Mouse (Mus musculus) liver, embryonic 12.5 days (tissue): ENCODE results near the gene Fgfr3. TPM values are rescaled to one million over a fixed set of nuclear protein-coding genes. Genes with fewer than 3 reads are reported as not detected.

Experiments used
- ATAC-seq: fragments of 200-750 bp; cut with Nextera tagmentation; 2 replicates; pipeline ENCODE4 v1.8.0; 2017; ENCODE audit warnings: moderate number of reproducible peaks, mild to moderate bottlenecking, moderate library complexity
- H3K27ac ChIP-seq: fragments of 300-500 bp; sonication (generic); 2 replicates; pipeline ENCODE4 v1.5.1; 2016; ENCODE audit warnings: mild to moderate bottlenecking
- H3K27me3 ChIP-seq: fragments of 300-500 bp; sonication (generic); replicated peaks from 2 replicates; pipeline ENCODE4 v1.6.1; 2016; ENCODE audit warnings: mild to moderate bottlenecking, moderate library complexity
- H3K36me3 ChIP-seq: fragments of 300-500 bp; sonication (generic); 2 replicates; pipeline ENCODE4 v1.6.1; 2016; ENCODE audit warnings: mild to moderate bottlenecking, moderate library complexity
- H3K4me1 ChIP-seq: fragments of 300-500 bp; sonication (generic); 2 replicates; pipeline ENCODE4 v1.6.1; 2016
- H3K4me2 ChIP-seq: fragments of 300-500 bp; sonication (generic); 2 replicates; pipeline ENCODE4 v1.6.1; 2016; ENCODE audit warnings: mild to moderate bottlenecking, moderate library complexity
- H3K4me3 ChIP-seq: fragments of 300-500 bp; sonication (generic); 2 replicates; pipeline ENCODE4 v1.5.1; 2016; ENCODE audit warnings: mild to moderate bottlenecking, moderate library complexity
- H3K9ac ChIP-seq: fragments of 300-500 bp; sonication (generic); 2 replicates; pipeline ENCODE4 v1.6.1; 2016; ENCODE audit warnings: mild to moderate bottlenecking, moderate library complexity
- H3K9me3 ChIP-seq: fragments of 300-500 bp; sonication (generic); replicated peaks from 2 replicates; pipeline ENCODE4 v1.6.1; 2016; ENCODE audit warnings: mild to moderate bottlenecking, moderate library complexity
- WGBS: fragments of 180-500 bp; shearing (Covaris S2); methylation state at CpG from one replicate; pipeline ENCODE4 v1.1.7; 2016; ENCODE audit not compliant: insufficient replicate concordance; 5-methylcytosine and 5-hydroxymethylcytosine counted together
- polyA plus RNA-seq: library from polyadenylated mRNA; unstranded; fragments of >200 nt; fragmentation: Nextera tagmentation; extraction: Ambion mirVana; gene quantifications from 2 replicates; pipeline ENCODE4 v1.2.1, GENCODE M21; 2016

Gene Fgfr3
- polyA plus RNA-seq = 4.5 and 4.8 TPM in 2 replicates

- Histone ChIP-seq H3K4me1 (peaks cover 48% of the 10 kb centered on the region), H3K27me3 (peaks cover 89% of the 10 kb centered on the region), H3K4me3 (peak within 1 kb of the TSS; percentile 64), H3K9ac (peak within 1 kb of the TSS; percentile 66), H3K4me2 (peak within 1 kb of the TSS; percentile 82), H3K9me3 (no peaks in the 10 kb centered on the region), H3K36me3 (no peaks in the 10 kb centered on the region), H3K27ac (peak within 1 kb of the TSS; percentile 25)
- under 1% methylated on average over 61 of the region's 73 CpGs for WGBS
- ATAC-seq = peak; percentile 66
Observed at GRCm38 (mm10) chr5:33721541-33722265, at the start of gene Fgfr3. TSS of gene Fgfr3 (plus strand) at chr5:33721674.

DNA sequence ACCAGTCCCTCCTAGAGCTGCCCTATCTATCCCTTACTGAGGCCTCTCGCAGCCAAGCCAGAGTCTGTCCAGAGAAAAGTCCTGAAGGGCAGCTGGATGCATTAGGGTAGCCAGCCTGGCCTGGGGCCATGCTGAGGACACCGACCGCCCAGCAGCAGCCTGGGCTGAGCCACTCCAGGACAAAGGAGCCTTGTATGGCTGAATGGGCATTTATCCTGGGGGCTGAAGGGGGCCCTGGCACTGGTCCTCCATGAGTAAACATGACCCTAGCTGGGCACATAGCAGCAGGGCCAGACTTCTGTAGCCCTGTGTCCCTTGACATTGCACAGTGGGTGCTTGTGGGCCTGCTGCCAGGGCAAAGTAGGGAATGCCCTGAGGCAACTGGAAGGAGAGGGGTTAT lies 47.0 kb upstream of the Fgfr3 start:
- Histone ChIP-seq H3K27me3 (no peaks in the 10 kb centered on the region), H3K4me2 (no peak overlapping the region), H3K4me1 (peaks cover 6% of the 10 kb centered on the region; the same call in 1 of the 2 replicates), H3K9ac (no peak overlapping the region), H3K9me3 (no peaks in the 10 kb centered on the region), H3K27ac (no peak overlapping the region), H3K4me3 (no peak overlapping the region), H3K36me3 (peaks cover 49% of the 10 kb centered on the region)
- WGBS = 90% methylated on average over 3 of the region's 3 CpGs
- 0 out of 2 replicates have a peak, but pooled peaks have one; percentile 15 for ATAC-seq

- no peak overlapping the region for H3K9ac ChIP-seq
- no peaks in the 10 kb centered on the region for H3K9me3 ChIP-seq
- H3K4me1 ChIP-seq = peaks cover 14% of the 10 kb centered on the region
- WGBS = 4% methylated on average over 1 of the region's 1 CpGs
- no peak overlapping the region for H3K4me2 ChIP-seq
- ATAC-seq = no peak
- peaks cover 34% of the 10 kb centered on the region for H3K36me3 ChIP-seq
- H3K27me3 ChIP-seq = no peaks in the 10 kb centered on the region
- H3K27ac ChIP-seq = no peak overlapping the region
- no peak overlapping the region for H3K4me3 ChIP-seq
Observed at GRCm38 (mm10) chr5:33675964-33676363, 45.5 kb upstream of the Fgfr3 start.

DNA sequence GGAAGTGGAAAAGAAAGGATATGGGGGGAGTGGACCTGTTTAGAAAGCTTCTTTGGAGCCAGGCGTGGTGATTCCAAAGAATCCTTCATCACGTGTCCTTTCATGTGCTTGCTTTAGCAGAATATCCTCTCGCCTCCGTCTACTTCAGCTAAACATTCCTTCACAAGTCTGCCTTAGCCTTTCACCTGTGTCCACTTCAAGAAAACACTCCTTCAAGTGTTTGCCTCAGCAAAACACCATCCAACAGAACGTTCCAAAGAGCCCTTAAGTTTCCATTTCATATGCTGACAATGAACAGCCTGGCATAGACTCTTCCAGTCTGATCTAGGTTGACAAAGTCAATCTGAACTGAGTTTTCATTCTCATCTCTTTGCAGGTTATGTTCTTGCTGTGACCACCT lies 43.2 kb upstream of the Fgfr3 start:
- 74% methylated on average over 5 of the region's 5 CpGs for WGBS
- no peak for ATAC-seq
- Histone ChIP-seq H3K9me3 (no peaks in the 10 kb centered on the region), H3K27ac (no peak overlapping the region), H3K4me3 (no peak overlapping the region), H3K4me2 (no peak overlapping the region), H3K9ac (no peak overlapping the region), H3K27me3 (no peaks in the 10 kb centered on the region), H3K4me1 (peaks cover 34% of the 10 kb centered on the region), H3K36me3 (peaks cover 11% of the 10 kb centered on the region)

GRCm38 (mm10) chr5:33681044-33681443 lies 40.4 kb upstream of the Fgfr3 start:
- H3K4me1 ChIP-seq = peaks cover 37% of the 10 kb centered on the region
- 23% methylated on average over 3 of the region's 3 CpGs for WGBS
- H3K36me3 ChIP-seq = no peaks in the 10 kb centered on the region
- no peak overlapping the region for H3K4me2 ChIP-seq
- no peak for ATAC-seq
- no peak overlapping the region for H3K4me3 ChIP-seq
- 0 out of 2 replicates have a peak, but pooled peaks cover under 1% of the 10 kb centered on the region for H3K27me3 ChIP-seq
- no peak overlapping the region for H3K9ac ChIP-seq
- peak overlapping the region; percentile 46; the same call in 1 of the 2 replicates for H3K27ac ChIP-seq
- H3K9me3 ChIP-seq = no peaks in the 10 kb centered on the region

GRCm38 (mm10) chr5:33681611-33682388 lies 39.7 kb upstream of the Fgfr3 start:
- Histone ChIP-seq H3K4me1 (peaks cover 37% of the 10 kb centered on the region), H3K27ac (peak overlapping the region; percentile 46), H3K4me2 (peak overlapping the region; percentile 16), H3K9ac (no peak overlapping the region), H3K9me3 (no peaks in the 10 kb centered on the region), H3K27me3 (0 out of 2 replicates have a peak, but pooled peaks cover 5% of the 10 kb centered on the region), H3K36me3 (no peaks in the 10 kb centered on the region), H3K4me3 (no peak overlapping the region)
- WGBS = 21% methylated on average over 15 of the region's 15 CpGs
- ATAC-seq = peak; percentile 82

DNA sequence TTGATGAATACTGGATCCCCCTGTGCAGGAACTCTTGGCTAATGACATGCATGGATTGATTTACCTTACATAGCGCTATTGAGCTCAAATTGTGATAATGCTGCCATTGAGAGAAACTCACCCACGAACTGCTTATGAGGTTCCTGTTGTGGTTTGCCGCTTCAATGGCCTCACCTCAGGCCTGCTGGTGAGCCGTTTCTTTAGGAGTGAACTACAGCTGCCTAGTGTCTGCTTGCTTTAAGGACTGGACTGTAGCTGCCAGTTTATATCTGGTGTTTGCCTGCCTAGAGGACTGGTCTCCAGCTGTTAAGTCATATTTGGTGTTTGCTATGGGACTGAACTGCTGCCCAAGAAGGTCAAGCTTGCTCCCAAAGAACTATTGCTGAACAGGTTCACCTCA lies 38.5 kb upstream of the Fgfr3 start:
- H3K4me1 ChIP-seq = peaks cover 44% of the 10 kb centered on the region
- no peak for ATAC-seq
- WGBS = 49% methylated on average over 4 of the region's 4 CpGs

GRCm38 (mm10) chr5:33683897-33684652 lies 37.4 kb upstream of the Fgfr3 start:
- H3K36me3 ChIP-seq = no peaks in the 10 kb centered on the region
- H3K9ac ChIP-seq = no peak overlapping the region
- H3K4me1 ChIP-seq = peaks cover 50% of the 10 kb centered on the region
- WGBS = 42% methylated on average over 7 of the region's 7 CpGs
- no peak for ATAC-seq
- no peak overlapping the region for H3K4me2 ChIP-seq
- 0 out of 2 replicates have a peak, but pooled peaks cover 5% of the 10 kb centered on the region for H3K27me3 ChIP-seq
- H3K4me3 ChIP-seq = no peak overlapping the region
- no peak overlapping the region for H3K27ac ChIP-seq
- no peaks in the 10 kb centered on the region for H3K9me3 ChIP-seq

More for the DNA sequence above, 38.5 kb upstream of the Fgfr3 start:
- Histone ChIP-seq H3K36me3 (no peaks in the 10 kb centered on the region), H3K9me3 (no peaks in the 10 kb centered on the region), H3K27me3 (0 out of 2 replicates have a peak, but pooled peaks cover 5% of the 10 kb centered on the region), H3K9ac (no peak overlapping the region), H3K4me2 (no peak overlapping the region), H3K4me3 (no peak overlapping the region), H3K27ac (no peak overlapping the region)

- H3K4me1 ChIP-seq = peaks cover 51% of the 10 kb centered on the region
- no peak for ATAC-seq
- H3K27ac ChIP-seq = no peak overlapping the region
- H3K27me3 ChIP-seq = 0 out of 2 replicates have a peak, but pooled peaks cover 9% of the 10 kb centered on the region
- H3K36me3 ChIP-seq = no peaks in the 10 kb centered on the region
- H3K9ac ChIP-seq = no peak overlapping the region
- H3K4me3 ChIP-seq = no peak overlapping the region
- H3K9me3 ChIP-seq = no peaks in the 10 kb centered on the region
- H3K4me2 ChIP-seq = no peak overlapping the region
- 92% methylated on average over 4 of the region's 4 CpGs for WGBS
Observed at GRCm38 (mm10) chr5:33684932-33685331, 36.5 kb upstream of the Fgfr3 start.

GRCm38 (mm10) chr5:33687142-33687541 lies 34.3 kb upstream of the Fgfr3 start:
- H3K9ac ChIP-seq = no peak overlapping the region
- peaks cover 39% of the 10 kb centered on the region for H3K4me1 ChIP-seq
- no peak overlapping the region for H3K4me2 ChIP-seq
- no peak overlapping the region for H3K4me3 ChIP-seq
- H3K36me3 ChIP-seq = no peaks in the 10 kb centered on the region
- H3K9me3 ChIP-seq = no peaks in the 10 kb centered on the region
- H3K27me3 ChIP-seq = peaks cover 19% of the 10 kb centered on the region
- ATAC-seq = no peak
- no peak overlapping the region for H3K27ac ChIP-seq
- 69% methylated on average over 4 of the region's 4 CpGs for WGBS

DNA sequence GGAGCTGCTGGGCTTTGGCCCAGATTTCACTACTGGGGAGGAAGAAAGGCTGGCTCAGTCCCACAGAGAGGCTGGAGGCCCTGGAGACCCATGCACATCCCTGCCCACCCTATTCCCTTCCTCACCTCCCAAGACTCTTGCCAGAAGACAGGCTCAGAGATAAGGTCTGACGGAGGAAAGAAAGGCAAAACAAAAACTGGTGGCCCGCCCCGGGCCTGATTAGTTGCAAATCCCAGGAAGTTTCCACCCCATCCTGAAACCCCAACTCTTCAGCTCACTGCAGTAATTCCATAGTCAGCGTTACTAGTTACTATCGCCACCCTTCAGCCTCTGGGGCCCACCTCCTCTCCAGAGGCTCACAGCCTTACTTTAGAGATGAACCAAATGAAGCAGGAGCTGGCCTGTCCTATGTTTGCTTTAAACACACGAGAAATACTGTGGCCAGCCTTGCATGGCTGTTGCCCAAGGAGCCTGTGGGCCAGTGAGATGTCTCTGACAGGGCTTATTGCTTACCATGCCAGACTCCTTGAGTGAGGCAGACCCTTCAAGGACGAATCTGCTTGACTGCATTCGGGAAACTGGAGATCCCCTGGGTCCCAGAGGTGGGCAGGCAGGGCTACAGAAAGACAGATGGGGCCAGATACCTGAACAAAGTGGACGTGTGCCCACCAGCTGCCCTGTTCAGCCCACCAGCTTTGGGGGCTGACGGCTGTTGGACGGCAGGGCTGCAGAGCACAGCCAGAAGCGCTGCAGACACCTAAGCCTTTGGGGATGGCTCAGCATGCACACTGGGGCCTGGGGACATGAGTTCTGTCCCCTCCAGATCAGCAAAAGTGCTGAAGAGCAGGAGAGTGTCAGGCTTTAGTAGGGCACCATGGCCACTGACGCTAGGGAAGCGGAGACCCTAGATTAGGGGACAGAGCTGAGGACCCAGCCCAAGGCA lies 32.9 kb upstream of the Fgfr3 start:
- 60% methylated on average over 14 of the region's 14 CpGs for WGBS
- H3K4me3 ChIP-seq = no peak overlapping the region
- no peak overlapping the region for H3K27ac ChIP-seq
- ATAC-seq = no peak
- H3K4me2 ChIP-seq = no peak overlapping the region
- H3K9ac ChIP-seq = no peak overlapping the region
- H3K9me3 ChIP-seq = no peaks in the 10 kb centered on the region
- H3K27me3 ChIP-seq = peaks cover 33% of the 10 kb centered on the region
- no peaks in the 10 kb centered on the region for H3K36me3 ChIP-seq
- H3K4me1 ChIP-seq = peaks cover 43% of the 10 kb centered on the region
